Mouse (Mus musculus): Measurements from ENCODE around the gene Rbm7. TPM values are rescaled to one million over a fixed set of nuclear protein-coding genes. Genes with fewer than 3 reads are reported as not detected.
"Not testable (repeated sequence)": the region's sequence is repeated elsewhere in the genome, so short reads cannot be mapped to it uniquely, and the experiment has no call there.

The Rbm7 gene
- polyA plus RNA-seq (2014; fragmentation: Nextera tagmentation; extraction: Ambion mirVana), result 123 and 128 TPM in 2 replicates

DNA sequence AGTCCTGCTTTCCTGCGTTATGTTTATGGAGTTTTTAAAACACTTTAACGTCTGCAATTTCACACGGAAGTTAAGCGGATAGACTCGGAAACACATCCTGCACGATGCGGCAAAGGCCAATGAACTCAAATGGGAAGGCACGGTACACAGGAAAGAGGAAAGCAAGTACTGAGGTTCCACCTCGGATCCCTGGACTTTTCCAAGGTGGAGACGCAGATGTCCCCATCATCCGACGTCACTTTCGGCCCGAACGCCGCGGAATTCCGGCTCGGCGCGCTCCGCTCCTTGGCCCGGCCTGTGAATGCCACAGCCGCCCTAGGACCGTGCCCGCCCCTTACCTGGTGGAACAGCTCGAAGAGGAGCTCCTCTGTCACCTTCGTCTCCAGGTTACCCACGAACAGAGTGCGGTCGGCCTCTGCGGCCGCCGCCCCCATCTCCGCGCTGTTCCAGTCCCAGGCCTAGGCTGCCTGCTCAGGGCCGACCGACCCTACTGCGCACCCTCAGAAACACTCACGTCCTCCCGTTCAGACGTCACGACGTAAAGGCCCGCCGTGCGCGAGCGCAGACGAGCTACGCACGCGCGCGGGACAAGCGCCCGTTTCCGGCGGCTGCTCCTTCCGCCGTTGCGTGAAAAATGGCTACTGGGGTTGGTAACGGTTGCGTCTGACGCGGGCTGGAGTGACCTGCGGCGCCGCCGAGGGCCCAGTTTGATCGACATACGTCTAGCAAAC is at the start of gene Rbm7, which contains the start of gene Gm5617:
Gene Rbm7, minus strand, starts transcription at position 483 of the 731 bp plus-strand sequence.
Gene Gm5617, plus strand, starts transcription at position 626 of the 731 bp plus-strand sequence.
- DNase-seq (peak; percentile 99), ATAC-seq (ENCODE audit: insufficient read depth) (peak; percentile 100)
- H3K9ac ChIP-seq, result peak within 1 kb of the TSS; percentile 90
- TF ChIP-seq CTCF (IDR thresholded peaks at IDR 0.05; ENCODE audit: low read depth), result no peak
- peaks cover 6% of the 10 kb centered on the region; the same call in 1 of the 2 replicates for H3K4me1 ChIP-seq (ENCODE audit: insufficient read depth)
- H3K9me3 ChIP-seq (ENCODE audit: low read depth, low read length), result no peaks in the 10 kb centered on the region
- peak within 1 kb of the TSS; percentile 87 for H3K27ac ChIP-seq (ENCODE audit: low read depth)
- H3K36me3 ChIP-seq (ENCODE audit: insufficient read depth), result peaks cover 39% of the 10 kb centered on the region
- no peaks in the 10 kb centered on the region for H3K27me3 ChIP-seq (ENCODE audit: insufficient read depth, low read length)
- peak within 1 kb of the TSS; percentile 89 for H3K4me2 ChIP-seq
- WGBS, result under 1% methylated on average over 72 of the region's 72 CpGs
- peak within 1 kb of the TSS; percentile 82 for H3K4me3 ChIP-seq (ENCODE audit: low read depth, low read length)

DNA sequence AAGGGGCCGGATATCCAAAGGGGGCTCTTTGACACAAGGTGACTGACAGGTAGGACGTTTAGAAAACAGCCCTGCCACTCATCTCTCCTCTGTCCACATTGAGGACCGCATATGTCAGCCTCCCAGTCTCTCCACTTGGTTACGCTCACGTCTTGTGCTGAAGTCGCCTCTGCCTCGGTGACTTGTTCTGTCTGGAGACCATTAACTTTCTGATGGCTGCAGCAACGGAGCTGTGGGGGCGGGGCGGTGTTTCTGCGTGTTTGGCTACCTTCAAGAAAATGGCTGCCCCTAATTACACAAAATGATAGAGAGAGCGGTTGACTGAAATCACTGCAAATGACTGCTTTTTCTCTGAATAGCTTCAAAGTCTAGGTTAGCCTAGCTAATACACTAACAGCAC is 43.6 kb upstream of the Rbm7 start:
- no peak overlapping the region for H3K4me3 ChIP-seq (ENCODE audit: low read depth, low read length)
- ATAC-seq (ENCODE audit: insufficient read depth), result no peak
- no peak for TF ChIP-seq CTCF (IDR thresholded peaks at IDR 0.05; ENCODE audit: low read depth)
- H3K27me3 ChIP-seq (ENCODE audit: insufficient read depth, low read length), result peaks cover 11% of the 10 kb centered on the region; the same call in 1 of the 2 replicates
- H3K4me1 ChIP-seq (ENCODE audit: insufficient read depth), result no peaks in the 10 kb centered on the region
- peaks cover 5% of the 10 kb centered on the region; the same call in 1 of the 2 replicates for H3K9me3 ChIP-seq (ENCODE audit: low read depth, low read length)
- 12% methylated on average over 12 of the region's 12 CpGs for WGBS
- H3K9ac ChIP-seq, result no peak overlapping the region
- DNase-seq, result peak; percentile 3
- H3K36me3 ChIP-seq (ENCODE audit: insufficient read depth), result no peaks in the 10 kb centered on the region
- H3K27ac ChIP-seq (ENCODE audit: low read depth), result no peak overlapping the region
- H3K4me2 ChIP-seq, result peak overlapping the region; percentile 34

DNA sequence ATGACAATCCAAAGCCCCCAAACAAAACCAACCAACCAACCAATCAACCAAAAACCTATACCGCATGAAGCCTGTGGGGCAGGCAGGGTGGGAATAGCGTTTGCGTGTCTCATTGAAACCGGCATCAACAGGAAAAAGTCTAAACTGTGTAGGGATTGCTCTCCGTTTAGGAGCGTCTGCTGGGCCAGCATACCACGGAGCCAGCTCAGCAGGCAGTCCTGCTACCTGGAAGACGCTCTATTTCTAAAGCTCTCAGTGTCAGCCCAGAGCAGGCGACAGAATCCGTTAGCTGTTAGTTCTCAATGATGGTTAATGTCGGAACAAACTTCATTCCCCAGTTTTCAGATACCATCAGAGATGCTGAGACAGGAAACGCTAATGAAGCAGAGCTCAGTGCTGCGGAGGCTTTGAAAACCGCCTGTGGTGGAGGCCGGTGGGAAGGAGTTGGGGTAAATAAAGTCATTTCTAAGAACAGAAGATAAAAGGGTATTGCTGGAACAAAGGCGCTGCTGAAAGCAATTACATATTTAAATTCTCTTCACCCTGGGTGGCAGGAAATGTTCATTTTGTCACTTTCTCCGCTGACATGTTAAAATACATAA is 43.0 kb upstream of the Rbm7 start:
- Histone ChIP-seq H3K9ac (no peak overlapping the region), H3K4me3 (ENCODE audit: low read depth, low read length) (no peak overlapping the region), H3K4me2 (peak overlapping the region; percentile 34), H3K36me3 (ENCODE audit: insufficient read depth) (no peaks in the 10 kb centered on the region), H3K27ac (ENCODE audit: low read depth) (no peak overlapping the region), H3K9me3 (ENCODE audit: low read depth, low read length) (peaks cover 5% of the 10 kb centered on the region; the same call in 1 of the 2 replicates), H3K27me3 (ENCODE audit: insufficient read depth, low read length) (peaks cover 11% of the 10 kb centered on the region; the same call in 1 of the 2 replicates), H3K4me1 (ENCODE audit: insufficient read depth) (no peaks in the 10 kb centered on the region)
- ATAC-seq (ENCODE audit: insufficient read depth) (no peak), DNase-seq (peak; percentile 11)
- whole genome bisulfite sequencing, result 4% methylated on average over 17 of the region's 17 CpGs
- TF ChIP-seq CTCF (IDR thresholded peaks at IDR 0.05; ENCODE audit: low read depth), result no peak

DNA sequence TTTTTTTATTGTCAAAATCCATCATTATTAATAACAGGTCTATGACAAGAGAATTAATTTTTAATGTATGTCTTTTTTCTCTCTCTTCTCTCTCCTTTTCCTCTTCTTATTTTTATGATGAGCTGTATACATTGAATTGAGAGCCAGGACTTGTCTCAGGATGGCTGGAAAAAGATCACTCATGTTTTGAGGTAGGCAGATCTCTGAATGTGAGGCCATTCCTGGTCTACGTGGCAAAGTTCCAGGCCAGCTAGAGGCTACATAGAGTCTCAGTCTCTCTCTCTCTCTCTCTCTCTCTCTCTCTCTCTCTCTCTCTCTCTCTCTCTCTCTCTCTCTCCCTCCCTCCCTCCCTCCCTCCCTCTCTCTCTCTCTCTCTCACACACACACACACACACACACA is 42.5 kb upstream of the Rbm7 start:
- ATAC-seq (ENCODE audit: insufficient read depth); H3K9me3 ChIP-seq (ENCODE audit: low read depth, low read length); H3K4me2 ChIP-seq: not testable (repeated sequence)

DNA sequence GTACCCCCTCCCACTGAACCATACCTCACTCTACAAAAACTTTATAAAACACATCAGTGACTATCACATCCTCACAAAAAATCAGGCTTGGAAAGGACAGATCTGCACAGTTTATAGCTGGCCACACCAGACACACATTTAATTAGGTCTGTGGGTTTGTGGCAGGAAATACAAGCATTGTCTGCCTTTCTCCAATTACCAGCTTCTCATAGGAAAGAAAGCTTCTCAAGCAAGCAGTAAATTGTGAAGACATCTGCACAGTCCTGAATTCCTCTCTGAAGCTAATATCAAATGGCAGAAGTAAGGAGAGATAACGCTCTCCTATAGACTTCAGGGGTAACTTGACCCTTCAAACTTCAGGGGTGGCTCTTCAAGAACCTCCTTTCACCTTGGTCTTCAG is 41.3 kb upstream of the Rbm7 start:
- no peak overlapping the region for H3K27ac ChIP-seq (ENCODE audit: low read depth)
- TF ChIP-seq CTCF (IDR thresholded peaks at IDR 0.05; ENCODE audit: low read depth), result no peak
- H3K27me3 ChIP-seq (ENCODE audit: insufficient read depth, low read length), result peaks cover 11% of the 10 kb centered on the region; the same call in 1 of the 2 replicates
- H3K9me3 ChIP-seq (ENCODE audit: low read depth, low read length), result peaks cover 5% of the 10 kb centered on the region; the same call in 1 of the 2 replicates
- H3K4me2 ChIP-seq, result no peak overlapping the region
- 58% methylated on average over 1 of the region's 1 CpGs for WGBS
- H3K4me3 ChIP-seq (ENCODE audit: low read depth, low read length), result no peak overlapping the region
- no peaks in the 10 kb centered on the region for H3K4me1 ChIP-seq (ENCODE audit: insufficient read depth)
- ATAC-seq (ENCODE audit: insufficient read depth) (no peak), DNase-seq (no peak)
- no peaks in the 10 kb centered on the region for H3K36me3 ChIP-seq (ENCODE audit: insufficient read depth)
- no peak overlapping the region for H3K9ac ChIP-seq

More for the DNA sequence above, 42.5 kb upstream of the Rbm7 start:
- 25% methylated on average over 1 of the region's 1 CpGs for WGBS
- H3K9ac ChIP-seq; DNase-seq; H3K4me1 ChIP-seq (ENCODE audit: insufficient read depth); H3K4me3 ChIP-seq (ENCODE audit: low read depth, low read length); H3K27ac ChIP-seq (ENCODE audit: low read depth); H3K36me3 ChIP-seq (ENCODE audit: insufficient read depth): not testable (repeated sequence)
- peaks cover 11% of the 10 kb centered on the region; the same call in 1 of the 2 replicates for H3K27me3 ChIP-seq (ENCODE audit: insufficient read depth, low read length)

DNA sequence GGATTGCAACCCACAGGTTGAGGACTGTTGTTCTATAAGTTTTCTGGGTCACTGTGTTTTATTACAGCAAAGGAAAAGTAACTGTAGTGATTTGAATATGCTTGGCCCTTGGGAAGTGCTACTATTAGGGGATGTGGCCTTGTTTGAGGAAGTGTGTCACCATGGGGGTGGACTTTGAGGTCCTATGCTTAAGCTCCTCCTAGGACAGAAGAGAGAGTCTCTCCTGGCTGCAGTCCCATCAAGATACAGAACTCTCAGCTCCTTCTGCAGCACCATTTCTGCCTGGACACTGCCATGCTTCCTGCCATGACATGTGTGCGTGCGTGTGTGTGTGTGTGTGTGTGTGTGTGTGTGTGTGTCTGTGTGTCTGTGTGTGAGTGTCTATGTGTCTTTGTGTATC is 37.6 kb upstream of the Rbm7 start:
- H3K27me3 ChIP-seq (ENCODE audit: insufficient read depth, low read length), result no peaks in the 10 kb centered on the region
- no peak overlapping the region for H3K9ac ChIP-seq
- WGBS, result 77% methylated on average over 2 of the region's 2 CpGs
- no peaks in the 10 kb centered on the region for H3K9me3 ChIP-seq (ENCODE audit: low read depth, low read length)
- H3K27ac ChIP-seq (ENCODE audit: low read depth), result no peak overlapping the region
- no peaks in the 10 kb centered on the region for H3K4me1 ChIP-seq (ENCODE audit: insufficient read depth)
- H3K36me3 ChIP-seq (ENCODE audit: insufficient read depth), result no peaks in the 10 kb centered on the region
- ATAC-seq (ENCODE audit: insufficient read depth) (no peak), DNase-seq (peak; percentile 15)
- no peak overlapping the region for H3K4me2 ChIP-seq
- no peak overlapping the region for H3K4me3 ChIP-seq (ENCODE audit: low read depth, low read length)
- no peak for TF ChIP-seq CTCF (IDR thresholded peaks at IDR 0.05; ENCODE audit: low read depth)

DNA sequence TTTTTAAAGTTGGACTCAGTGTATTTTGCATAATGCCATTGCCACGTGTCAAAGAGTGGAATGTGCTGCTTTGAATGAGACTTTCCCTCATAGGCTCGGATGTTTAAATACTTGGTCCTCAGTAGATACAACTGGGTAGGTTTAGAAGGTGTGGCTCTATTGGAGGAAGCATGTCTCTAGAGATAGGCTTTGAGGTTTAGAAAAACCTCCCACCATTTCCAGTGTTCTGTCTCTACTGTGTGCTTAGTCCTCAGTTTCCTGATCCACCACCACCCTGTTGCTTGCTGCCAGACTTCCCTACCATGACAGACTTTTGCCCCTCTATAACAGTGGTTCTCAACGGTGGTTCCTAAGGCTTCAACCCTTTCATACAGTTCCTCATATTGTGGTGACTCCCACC is 37.1 kb upstream of the Rbm7 start:
- Histone ChIP-seq H3K4me2 (no peak overlapping the region), H3K27me3 (ENCODE audit: insufficient read depth, low read length) (no peaks in the 10 kb centered on the region), H3K27ac (ENCODE audit: low read depth) (no peak overlapping the region), H3K36me3 (ENCODE audit: insufficient read depth) (no peaks in the 10 kb centered on the region), H3K9ac (no peak overlapping the region), H3K4me1 (ENCODE audit: insufficient read depth) (no peaks in the 10 kb centered on the region), H3K4me3 (ENCODE audit: low read depth, low read length) (no peak overlapping the region), H3K9me3 (ENCODE audit: low read depth, low read length) (no peaks in the 10 kb centered on the region)
- no peak for ATAC-seq (ENCODE audit: insufficient read depth)
- DNase-seq, result no peak
- 66% methylated on average over 3 of the region's 3 CpGs for WGBS
- TF ChIP-seq CTCF (IDR thresholded peaks at IDR 0.05; ENCODE audit: low read depth), result no peak
